Mouse (Mus musculus) frontal cortex, postnatal 36 days (tissue): ENCODE measurements around the gene Pfkfb4.
A peak's percentile ranks its signal among the peaks of the same experiment; 100 is the strongest.

ENCODE experiments used
- DNase-seq, 2 experiments: peaks; one replicate each; pipeline ENCODE4 v3.0.0; 2022; ENCODE audit warnings: low spot score in 2 of 2

Pfkfb4 gene

DNA sequence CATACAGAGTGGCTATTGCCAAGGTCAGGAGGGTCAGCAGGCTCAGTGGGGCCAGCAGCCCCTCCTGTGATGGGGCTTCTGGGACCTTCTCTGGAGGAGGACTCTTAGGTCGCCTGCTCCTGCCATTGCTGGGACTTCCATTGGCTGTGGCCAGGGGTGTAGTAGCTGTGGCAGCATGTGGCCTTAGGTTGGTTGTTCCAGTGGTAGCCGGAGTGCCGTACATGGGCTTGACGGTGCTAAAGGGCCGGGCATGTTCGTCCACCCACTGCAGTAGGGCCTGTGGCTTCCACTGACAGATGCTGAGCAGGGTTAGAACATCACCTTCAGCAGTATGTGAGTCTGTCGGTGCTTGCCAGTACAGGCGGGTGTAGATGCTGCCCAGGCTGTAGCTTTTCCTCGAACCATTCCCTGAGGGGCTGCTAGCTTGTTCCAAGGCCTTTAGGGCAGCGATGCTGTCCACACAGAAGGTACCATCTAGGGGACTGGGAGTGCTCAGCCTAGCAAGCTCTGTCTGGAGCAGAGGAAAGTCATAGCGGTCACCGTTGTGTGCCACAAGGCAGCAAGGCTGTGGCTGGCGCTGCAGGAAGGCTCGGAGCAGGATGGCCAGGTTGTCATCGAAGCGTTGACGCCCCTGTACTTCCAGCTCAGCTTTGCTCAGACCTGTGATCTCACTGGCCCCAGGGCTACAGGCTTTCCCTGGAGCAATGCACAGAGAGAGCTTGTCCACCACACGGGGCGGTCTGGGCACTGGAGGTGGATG, 66.6 kb downstream of the Pfkfb4 start:
- DNase-seq, result no peak

- DNase-seq, result peak; percentile 86 to 91
These were observed 67.7 kb downstream of the Pfkfb4 start, which contains the start of gene Trex1 for GRCm38 (mm10) chr9:109059136-109059903. TSS of gene Trex1 (minus strand) at chr9:109059734.

DNA sequence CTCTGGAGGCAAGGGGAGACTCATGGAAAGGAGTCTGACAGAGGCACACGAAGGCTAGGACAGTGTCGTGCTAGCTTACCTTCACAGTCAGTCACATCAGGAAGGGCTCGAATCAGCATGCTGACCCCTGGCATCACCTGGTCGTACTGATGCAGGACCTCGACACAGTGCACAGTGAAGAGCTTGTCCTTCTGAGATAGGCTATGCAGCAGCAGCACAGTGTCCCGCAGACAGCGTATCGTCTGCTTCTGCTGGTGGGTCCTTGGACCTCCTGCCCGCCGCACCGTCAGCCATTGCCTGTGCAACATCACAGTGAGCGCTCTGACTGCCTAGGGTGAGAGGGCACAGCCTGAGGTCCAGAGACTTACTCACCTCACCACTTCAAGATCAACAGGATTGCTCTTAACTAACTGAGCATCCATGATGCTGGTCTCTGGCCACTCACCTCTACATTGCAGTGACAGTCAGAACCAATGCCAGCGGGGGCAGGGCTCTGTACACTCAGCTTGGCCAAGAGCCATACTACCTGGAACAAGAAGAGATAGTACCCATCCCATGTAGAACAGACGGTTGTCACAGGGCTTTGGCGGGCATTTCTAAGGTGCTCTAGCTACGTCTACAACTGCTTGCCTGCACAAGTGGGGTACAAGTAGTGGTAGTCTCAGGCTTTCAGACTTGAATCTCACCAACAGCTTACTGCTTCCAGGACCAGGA, 68.8 kb downstream of the Pfkfb4 start:
- DNase-seq, result no peak

GRCm38 (mm10) chr9:109060898-109061295, 69.3 kb downstream of the Pfkfb4 start:
- no peak for DNase-seq

- DNase-seq, result no peak
These were observed 76.6 kb downstream of the Pfkfb4 start for GRCm38 (mm10) chr9:109068095-109068735.

DNA sequence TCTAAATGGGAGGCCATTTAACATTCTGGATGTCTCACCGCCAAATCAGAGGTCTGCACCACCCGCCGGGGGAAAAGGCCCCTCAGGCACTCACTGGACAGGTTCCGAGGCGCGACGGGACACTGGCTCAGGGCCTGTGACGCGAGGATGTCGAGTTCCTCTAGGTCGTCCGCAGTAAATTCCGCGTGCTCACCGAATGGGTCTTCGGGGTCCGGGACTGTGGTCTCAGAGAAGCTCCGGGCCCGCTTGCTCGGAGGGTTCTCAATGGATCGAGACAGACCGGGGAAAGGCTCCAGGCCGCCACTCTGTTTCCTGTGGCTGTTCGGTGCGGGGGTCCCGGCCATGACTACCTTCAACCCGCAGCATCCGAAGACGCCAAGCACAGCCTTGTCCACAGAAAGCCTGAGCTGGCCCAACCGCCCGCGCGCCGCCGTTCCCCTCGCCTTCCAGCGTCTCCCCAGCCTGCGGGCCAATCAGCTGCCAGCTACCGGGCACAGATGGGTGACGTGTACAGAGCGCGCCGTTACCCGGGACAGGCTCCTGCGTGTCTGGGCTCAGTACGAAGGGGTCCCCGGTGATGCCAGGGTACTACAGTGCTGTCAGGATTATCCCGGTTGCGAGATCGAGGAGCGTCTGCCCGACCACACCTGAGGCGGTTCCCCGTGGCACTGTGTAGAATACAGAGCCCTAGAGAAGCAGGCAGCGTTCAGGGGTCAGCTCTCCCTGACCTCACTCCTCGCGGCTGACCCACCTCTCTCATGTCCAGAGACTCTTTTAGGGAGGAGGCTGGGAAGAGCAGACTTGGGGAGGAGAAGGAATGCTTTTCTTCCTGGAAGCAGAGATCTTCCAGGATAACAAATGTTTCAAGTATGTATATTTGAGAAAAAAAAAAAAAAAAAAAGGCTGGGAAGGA, 82.3 kb downstream of the Pfkfb4 start, which contains the start of gene Atrip:
Gene Atrip (minus strand): TSS at position 464 of the 913 bp plus-strand sequence.
- peak; percentile 95 to 96 for DNase-seq

DNA sequence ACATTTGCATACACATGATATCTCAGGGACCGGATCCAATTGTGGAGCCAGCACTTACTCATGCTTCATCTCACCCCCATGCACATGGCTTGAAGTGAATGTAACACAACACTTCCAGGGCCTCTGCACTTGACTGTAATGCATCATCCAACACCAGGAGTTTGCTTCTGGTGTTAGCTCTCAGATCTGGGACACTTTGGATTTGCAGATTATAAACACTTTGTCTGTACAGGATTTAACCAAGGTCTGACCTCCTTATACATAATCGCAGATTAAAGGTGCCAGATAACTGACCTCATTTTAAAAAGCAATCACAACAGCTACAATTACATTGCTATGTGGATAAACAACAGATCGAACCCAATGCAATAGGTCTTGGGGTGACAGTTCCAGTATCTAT, 88.9 kb downstream of the Pfkfb4 start:
- DNase-seq, result no peak

DNA sequence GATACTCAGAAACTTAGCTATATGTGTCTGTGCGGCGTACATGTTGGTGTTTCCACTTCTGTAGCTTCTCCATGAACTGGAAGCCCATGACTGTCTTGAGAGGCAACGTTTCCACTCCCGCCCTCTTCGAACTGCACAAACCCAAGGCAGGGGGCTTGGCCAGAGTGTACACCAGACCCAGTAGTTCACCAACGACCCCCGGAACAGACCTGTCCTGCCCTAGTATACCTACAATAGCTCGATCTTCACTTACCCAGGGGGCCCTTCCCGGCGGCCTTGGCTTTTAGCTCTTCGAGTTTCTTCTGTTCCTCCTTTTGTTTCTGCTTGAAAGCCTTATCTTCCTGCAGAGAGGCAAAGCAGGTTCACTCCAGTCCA, 90.2 kb downstream of the Pfkfb4 start:
- DNase-seq, result no peak
